Mouse (Mus musculus) heart, postnatal 14 days (tissue): ENCODE data around the gene Eng. TPM values are rescaled to one million over a fixed set of nuclear protein-coding genes. Genes with fewer than 3 reads are reported as not detected.

Source experiments
- DNase-seq, 2 experiments: peaks; one replicate each; pipeline ENCODE4 v3.0.0; 2021 to 2022
- intact Hi-C: fragments of 180-260 bp; cut with DNase I; formaldehyde crosslinking; loops from one replicate; pipeline ENCODE4 v1.15.1; 2025
- total RNA-seq, 2 experiments: library from RNA; stranded (reverse); gene quantifications; 2 replicates each; pipeline ENCODE4 v1.2.3; 2021

The Eng gene
- total RNA-seq, 2 experiments from 2014 or later = 148 to 162 TPM

DNA sequence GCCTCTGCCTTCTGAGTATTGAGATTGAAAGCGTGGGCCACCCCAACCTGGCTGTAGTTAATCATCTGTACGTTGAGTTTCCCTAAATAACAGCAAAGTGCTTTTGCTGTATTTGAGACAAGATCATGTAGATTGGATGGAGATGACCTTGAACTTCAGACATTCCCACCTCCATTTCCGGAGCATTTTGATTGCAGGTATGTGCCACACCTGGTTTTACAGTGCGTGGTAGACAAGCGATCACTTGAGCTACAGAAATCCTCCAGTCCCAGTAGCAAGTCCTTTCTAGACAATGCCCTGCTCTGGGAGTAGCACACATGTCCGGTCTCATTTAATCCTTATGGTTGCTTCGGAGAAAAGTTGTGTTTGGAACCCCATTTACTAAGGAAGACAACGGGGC is 56.7 kb downstream of the Eng start:
- intact Hi-C loops = no loop called here

DNA sequence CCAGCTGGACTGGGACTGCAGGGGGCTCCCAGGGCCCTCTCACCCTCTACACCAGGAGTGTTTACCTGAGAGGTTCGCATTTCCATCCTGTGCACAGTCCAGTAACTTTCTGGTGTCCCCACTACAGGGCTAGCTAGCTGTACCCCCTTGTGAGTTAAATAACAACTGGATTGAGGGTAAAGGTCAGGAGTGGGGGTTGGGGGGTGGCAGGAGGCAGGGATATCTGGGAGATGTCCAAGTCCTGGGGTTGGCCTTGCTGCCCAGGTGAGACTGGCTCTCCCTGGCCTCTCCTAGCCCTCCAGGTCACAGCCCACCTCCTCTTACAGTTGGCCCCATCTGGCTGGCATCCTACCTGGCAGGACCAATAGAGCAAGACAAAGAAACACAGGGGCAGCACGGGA is 57.6 kb downstream of the Eng start, which contains the start of gene Fpgs:
Gene Fpgs (minus strand): TSS at position 125 of the 401 bp plus-strand sequence.
- no peak for DNase-seq

More for the DNA sequence above, 56.7 kb downstream of the Eng start:
- DNase-seq = no peak

DNA sequence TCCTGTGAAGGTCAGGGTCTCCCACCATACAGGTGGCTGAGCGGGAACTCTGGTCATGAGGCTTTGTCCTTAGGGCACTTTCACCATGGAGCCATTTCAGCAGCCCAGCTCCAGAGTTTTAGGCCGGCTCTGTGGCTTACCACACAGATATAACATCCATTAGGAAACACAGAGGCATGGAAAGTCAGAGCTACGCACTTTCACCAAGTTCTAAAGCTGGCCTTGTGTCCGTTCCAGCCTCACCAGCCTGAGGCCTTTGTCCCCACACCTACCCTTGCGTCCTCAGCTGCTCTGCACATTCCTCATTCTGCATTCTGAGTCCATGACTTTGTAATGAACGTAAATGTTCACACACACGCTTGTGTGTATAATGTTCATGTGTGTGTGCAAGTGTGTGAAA is 58.6 kb downstream of the Eng start:
- no peak for DNase-seq
- intact Hi-C loops = no loop called here

More for the DNA sequence above, 57.6 kb downstream of the Eng start, which contains the start of gene Fpgs:
- intact Hi-C loops = no loop called here

DNA sequence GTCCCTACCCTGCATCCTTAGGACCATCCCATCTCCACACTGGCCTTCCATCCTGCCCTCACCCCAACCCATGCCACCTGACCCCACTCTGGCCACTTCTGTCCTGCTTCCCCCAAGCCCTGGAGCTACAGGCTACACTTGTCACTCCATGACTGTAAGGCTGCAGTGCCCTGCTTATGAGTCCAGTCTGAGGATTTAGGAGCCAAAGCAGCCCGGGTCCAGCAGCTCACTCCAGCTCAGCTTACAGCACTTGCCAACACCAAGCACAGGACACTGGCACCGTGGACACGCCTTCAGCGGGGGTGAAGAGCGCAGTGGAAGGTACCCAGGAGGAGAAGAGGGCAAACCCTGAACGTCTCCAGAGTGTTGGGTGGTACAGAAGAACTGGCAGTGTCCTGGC is 60.6 kb downstream of the Eng start:
- no peak for DNase-seq
- intact Hi-C loops = no loop called here

DNA sequence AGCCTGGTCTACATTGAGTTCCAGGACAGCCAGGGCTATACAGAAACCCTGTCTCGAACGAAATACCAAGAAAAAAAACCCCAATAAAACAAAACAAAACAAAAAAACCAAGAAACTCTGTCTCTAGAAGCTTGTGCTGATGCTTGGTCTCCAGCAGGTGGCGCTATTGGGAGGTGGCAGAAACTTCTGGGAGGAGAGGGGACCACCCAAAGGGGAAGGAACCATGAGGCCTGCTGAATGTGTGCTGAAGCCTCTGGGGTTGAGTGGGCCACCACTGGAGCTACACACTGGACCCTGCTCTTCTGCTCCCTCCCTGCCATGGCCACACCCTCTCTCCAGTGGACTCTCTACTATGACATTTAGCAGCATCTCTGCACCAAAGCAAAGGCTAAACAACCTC is 62.2 kb downstream of the Eng start:
- peak; percentile 73 to 81 for DNase-seq
- intact Hi-C loops = no loop called here

DNA sequence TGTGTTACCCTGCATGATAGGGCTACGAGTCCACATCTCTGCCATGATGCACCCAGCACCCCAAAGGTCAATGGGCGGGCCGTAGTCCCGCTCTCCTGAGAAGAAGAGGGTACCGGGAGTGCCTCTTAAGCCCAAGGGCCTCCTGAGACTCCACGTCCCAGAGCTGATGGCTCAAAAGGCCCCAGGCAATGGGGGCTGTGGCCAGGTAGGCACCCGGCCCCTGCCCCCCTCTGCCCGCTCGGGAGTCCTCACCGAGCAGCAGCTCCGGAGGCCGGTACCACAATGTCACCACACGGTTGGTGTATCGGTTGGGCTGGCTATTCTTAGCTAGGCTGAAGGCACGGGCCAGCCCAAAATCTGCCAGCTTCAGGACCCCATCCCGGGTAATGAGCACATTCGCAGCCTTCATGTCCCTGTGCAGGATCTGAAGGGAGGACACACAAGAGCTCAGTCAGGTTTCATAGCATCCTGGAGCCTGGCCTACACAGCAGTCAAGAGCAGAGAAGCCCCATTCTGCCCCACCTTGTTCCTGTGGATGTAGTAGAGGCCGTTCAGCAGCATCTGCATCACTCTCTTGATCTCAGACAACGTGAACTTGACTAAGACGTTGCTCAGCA is 63.2 kb downstream of the Eng start:
- DNase-seq = no peak
- intact Hi-C loops = loop anchor here (5.0 kb wide), 1 partner anchor 143 kb away; no protein-coding TSS in a partner anchor

DNA sequence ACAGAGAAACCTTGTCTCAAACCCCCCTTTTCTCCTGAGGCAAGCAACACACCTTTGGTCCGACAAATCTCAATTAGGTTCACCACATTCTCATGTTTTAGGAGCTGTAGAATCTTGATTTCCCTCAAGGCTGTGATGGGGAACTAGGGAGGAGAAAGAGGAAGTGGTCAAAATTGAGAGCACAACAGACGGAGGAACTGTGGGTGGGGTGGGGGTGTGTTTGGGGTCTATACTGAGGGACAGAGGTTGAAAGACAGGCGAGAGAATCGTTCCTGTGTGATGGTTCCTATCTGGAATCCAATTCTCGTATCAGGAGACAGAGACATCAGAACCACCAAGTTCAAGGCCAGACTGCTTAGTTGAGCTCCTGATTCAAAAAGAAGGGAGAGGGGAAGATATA is 64.0 kb downstream of the Eng start:
- intact Hi-C loops = loop anchor here (5.0 kb wide), 1 partner anchor 142 kb away; no protein-coding TSS in a partner anchor
- DNase-seq = no peak

DNA sequence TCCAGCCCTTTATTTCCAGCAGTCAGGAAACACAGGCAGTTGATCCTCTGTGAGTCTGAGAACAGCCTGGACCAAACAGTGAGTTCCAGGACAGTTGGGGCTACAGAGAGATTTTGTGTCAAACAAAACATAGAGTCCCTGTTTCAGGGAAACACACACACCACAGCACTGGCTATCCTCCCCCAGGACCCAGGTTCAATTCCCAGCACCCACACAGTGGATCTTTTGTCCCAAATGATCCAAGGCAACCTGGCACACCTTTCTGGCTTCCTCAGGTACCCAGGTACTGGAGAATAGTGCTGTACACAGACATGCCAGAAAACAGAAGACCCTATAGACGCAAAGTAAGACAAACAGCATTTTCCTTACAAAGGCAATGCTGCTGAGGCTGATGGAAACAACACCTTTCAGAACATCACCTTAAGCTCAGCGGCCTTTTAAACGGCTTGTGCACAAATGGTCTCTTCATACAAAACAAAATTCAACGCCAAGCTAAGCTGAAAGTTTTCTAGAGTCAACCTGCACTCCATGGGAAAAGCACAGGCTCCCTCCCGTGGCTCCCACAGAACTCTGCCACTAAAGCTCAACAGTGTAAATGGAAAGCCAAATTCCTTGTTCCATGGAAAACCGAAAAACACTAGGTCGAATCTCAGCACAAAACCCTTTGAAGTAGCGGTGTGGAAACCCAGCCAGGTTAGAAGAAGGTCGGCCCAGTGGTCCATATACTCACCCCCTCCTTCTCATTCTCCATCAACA is 65.1 kb downstream of the Eng start:
- DNase-seq = no peak
- intact Hi-C loops = loop anchor here (2.0 to 5.0 kb wide), 2 partner anchors 17 to 141 kb away; no protein-coding TSS in a partner anchor

DNA sequence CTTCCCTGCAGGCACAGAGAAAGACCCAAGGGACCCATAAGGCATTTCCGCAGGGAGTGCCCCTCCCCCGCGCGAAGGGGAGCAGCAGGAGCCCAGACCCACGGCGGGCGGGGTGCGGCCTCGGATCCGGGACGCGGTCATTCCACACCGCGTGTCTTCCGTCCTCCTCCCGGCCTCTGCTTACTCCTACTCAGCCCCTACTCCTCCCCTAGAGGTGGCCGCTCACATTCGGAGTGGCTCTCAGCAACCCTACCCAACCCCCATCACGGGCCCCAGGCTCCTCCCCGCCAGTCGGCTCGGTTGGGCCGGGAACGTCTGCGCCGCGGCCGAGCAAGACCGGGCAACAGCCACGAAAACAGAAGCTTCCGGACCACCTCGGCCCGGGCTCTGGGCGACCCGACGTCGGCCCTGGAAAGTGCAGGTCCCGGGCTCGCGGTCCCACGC is 65.7 kb downstream of the Eng start:
- intact Hi-C loops = loop anchor here (2.0 to 5.0 kb wide), 2 partner anchors 17 to 140 kb away; no protein-coding TSS in a partner anchor
- DNase-seq = peak; percentile 77 to 80

DNA sequence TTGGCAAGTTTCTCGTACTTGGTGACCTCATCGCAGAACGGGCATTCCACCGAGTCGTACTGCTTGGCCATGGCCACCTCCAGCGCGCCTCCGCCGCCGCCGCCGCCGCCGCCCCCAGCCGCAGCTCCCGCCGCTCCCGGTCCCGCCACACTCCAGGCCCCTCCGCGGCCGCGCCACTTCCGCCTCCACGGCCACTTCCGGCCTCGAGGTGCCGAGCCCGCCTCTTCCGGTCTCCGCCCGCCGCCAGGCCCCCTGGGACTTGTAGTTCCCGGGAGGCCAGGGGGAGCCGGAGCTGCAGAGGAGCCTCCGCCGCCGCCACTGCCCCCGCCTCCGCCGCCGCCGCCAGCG is 66.2 kb downstream of the Eng start:
- intact Hi-C loops = loop anchor here (2.0 to 5.0 kb wide), 2 partner anchors 16 to 140 kb away; no protein-coding TSS in a partner anchor
- peak; percentile 98 to 99 for DNase-seq

DNA sequence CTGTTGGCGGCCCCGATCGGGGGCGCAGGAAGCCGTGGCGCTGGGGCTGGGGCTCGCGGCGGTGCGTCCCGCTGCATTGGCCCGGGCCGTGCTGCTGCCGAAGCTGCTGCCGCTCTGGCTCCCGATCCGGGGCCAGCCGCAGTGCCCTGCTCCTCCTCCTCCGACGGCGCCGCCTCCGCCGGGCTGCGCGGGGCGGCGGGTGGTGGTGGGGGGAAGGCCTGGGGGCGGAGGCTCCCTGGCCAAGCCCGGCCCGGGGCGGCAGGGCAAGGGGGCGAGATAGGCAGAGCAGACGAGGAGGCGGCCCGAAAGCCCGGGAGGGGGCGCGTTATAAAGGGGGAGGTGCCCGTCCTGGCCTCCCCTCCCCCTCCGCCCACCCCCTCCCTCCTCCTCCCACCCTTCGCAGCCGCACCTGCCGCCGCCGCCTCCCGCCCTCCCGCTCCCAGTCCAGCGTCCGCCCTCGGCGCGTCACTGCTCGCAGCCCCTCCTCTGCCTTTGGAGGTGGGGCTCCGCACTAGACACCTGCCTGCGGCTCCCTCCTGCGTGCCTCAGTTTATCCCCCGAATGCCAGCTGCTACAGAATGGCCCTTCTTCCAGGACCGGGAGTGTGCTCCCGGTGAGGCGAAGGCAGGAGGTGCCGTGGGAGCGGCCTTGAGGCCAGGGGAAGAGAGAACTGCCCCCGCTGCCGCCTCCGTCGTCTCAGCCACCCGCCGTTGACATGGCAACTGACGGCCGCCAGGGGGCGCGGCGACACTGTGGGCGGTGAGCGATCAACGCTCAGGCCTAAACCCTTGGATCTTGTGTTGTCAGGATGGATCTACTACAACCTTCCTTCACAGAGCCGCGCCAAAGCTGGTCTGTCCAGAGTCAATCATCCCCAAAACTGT is 66.8 kb downstream of the Eng start, which contains the start of gene Cdk9:
Gene Cdk9 (minus strand): TSS at position 143 of the 884 bp plus-strand sequence.
- DNase-seq = peak; percentile 95 to 97
- intact Hi-C loops = loop anchor here (1.0 to 5.0 kb wide), 3 partner anchors 16 to 139 kb away; partner anchors contain the start of gene Tor2a

DNA sequence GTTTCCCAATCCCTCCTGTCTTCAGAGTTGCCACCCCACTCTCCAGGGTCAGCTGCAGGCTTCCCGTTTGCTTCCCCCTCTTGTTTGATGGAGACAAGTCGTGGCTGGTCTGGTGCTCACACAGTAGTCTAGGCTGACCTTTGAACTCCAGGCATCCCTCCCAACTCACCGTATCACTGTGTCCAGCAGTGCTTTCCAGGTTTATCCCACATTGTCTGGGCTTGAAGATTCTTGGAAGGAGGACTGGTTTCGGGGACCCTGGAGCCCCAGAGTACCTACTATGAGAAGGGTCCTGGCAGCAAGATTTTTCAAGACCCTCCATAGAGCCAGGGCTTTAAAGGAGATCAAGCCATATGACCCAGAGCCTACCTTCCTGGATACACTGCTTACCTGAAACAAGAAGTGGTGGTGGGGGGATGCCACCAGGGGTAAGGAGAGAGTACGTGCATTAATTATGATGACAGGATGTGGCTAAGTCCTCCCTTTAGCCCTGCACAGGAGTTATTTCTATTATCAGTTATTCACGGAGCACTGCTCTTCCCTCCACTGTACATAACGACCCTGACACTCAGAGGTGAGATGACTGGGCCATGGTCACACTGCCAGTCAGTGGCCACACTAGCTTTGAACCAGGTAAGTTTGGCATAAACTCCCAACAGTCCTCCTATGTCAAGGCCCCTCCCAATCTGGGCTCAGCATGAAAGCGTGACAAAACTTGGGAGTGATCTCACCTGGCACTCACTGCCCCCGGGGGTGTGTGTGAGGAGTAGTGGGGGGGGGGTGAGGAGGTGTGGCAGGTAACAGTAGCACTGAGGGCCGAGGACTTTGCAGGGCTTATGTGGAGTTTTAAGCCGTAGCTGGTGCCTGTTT is 68.0 kb downstream of the Eng start:
- DNase-seq = no peak
- intact Hi-C loops = loop anchor here (5.0 kb wide), 1 partner anchor 138 kb away; no protein-coding TSS in a partner anchor

DNA sequence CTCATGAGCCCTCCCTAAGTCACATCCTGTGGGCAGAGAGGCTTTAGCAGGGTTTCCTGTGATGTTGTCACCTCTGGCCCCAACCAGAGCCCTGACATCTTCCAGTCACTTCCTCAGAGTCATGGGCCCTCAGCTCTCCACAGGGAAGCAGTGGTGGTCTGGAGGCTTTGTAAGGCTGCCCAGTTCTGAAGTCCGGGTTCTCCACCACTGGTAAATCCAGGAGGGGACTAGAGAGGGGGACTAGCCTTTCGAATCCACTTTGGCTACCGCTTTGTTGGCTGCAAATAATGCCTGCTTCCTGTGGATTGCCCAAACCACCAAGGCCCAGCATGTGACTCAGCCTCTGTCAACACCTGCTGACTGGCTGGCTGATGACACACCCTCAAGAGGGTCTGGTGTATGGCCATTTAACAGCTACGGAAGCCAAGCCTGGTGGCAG is 68.6 kb downstream of the Eng start:
- intact Hi-C loops = loop anchor here (5.0 kb wide), 1 partner anchor 137 kb away; no protein-coding TSS in a partner anchor
- peak in 1 of 2 experiments; percentile 43 for DNase-seq

DNA sequence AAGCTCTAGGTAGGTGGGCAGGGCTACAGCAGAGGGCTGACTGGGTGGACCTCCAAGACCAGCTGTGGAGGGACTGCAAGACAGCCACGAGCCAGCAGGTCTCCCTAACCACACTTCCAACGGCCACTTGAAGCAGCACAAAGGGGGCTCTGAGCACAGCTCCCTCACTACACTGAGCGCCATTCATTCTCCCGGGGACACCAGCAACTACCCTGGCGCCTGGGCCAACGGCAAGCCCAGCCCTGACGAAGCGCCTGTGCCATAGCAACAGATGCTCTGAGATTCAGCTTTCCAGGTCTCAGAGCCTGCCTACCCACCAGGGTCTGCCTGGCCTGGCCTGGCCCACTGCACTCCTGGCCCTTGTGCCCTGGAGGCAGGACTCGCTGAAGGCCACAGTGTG is 72.4 kb downstream of the Eng start:
- DNase-seq = no peak
- intact Hi-C loops = no loop called here

DNA sequence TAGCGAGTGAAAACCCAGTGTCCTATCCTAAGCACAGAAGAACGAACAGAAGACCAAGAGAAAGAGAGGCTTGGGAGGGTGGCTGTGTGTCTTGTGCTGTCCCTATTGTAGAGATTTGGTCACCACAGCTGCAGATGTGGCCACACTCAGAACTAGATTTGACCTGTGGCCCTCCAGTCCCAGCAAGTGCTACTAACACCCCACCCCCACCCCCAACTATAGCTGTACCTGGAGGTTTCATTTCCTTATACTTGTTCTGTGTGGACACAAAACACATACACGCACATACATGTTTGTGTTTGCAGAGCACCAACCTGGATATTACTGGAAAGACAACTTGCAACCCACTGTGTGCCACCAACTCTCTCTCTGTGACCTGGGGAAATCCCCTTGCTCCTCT is 73.7 kb downstream of the Eng start:
- intact Hi-C loops = no loop called here
- no peak for DNase-seq

DNA sequence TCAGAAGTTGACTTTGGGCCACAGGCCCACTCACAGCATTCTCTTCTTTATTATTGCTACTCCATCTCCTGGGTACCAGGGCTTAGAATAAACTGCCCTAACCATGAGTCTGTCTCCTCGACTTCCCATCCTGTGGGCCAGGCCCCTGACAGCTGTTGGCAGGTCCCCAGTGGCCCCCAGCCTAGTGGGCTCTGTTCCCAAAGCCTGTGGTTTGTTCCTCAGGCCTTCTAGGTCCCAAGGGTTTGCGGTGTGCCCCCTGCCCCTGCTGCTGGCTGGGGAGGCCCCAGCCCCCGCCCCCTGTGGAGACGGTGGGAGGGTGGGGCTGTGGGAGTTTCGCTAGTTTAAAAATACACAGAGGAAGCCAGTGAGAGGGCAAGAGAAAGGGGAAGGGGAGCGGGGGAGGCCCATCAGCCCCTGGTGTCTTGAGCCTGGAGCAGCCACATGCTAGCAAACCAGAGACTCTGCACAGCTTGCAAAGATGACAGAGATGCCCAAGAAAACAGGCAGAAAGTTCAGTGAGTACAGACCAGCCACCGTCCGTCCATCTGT is 74.4 kb downstream of the Eng start, which contains the start of gene Sh2d3c:
Gene Sh2d3c (plus strand): TSS at position 375 of the 549 bp plus-strand sequence.
- peak in 1 of 2 experiments; percentile 55 for DNase-seq
- intact Hi-C loops = no loop called here

DNA sequence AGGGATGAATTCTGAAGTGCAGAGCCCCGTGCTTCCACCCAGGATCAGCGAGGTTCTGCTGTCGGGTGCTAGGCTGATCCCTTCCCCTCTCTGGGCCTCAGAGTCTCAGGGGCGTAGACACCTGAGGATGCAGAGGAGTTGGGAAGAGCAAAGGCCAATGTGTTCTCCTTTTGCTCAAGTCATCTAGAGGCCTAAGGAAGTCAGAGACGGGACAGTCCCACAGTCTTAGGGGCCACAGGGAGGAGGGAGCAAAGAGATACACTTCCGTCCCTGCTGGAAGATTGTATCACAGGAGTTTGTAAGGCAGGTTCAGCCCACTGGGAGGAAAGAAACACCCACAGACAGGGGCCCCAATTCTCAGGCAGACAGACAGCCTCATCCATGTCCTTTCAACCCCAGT is 75.7 kb downstream of the Eng start:
- intact Hi-C loops = no loop called here
- DNase-seq = no peak

DNA sequence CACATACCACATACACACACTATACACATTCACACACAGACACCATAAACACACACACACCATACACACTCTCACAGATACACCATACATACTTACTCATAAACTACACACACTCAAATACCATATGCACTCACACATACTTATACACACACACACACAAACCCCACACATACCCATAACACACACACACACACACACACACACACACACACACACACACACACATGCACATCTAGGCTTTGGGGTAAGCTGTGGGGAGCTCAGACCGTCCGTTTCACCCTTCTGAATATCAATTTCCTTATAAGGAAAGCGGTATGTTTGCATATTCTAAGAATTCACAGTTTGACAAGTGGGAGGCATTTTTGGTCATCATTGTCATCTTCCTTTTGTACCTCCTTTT is 76.2 kb downstream of the Eng start:
- intact Hi-C loops = no loop called here
- DNase-seq = no peak

DNA sequence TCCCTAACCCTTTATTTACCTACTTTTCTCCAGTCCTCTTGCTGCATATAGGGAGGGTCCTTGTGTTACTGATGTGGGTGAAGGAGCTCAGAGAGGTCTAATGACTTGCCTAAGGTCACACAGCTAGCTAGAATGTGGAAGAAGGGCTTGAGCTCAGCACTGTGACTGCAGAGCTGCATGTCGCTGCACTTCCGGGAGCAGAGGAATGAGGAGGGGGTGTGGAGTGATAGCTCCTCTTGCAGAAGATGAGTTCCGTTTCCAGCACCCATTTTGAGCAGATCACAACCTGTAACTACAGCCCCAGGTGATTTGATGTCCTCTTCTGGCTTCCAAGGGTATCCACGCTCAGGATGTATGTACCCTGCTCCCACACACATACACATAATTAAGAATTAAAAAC is 77.8 kb downstream of the Eng start:
- no peak for DNase-seq

More for the DNA sequence above, 77.8 kb downstream of the Eng start:
- intact Hi-C loops = no loop called here
